Mouse (Mus musculus) kidney, embryonic 15.5 days (tissue): ENCODE data around the gene Atf7ip. TPM values are rescaled to one million over a fixed set of nuclear protein-coding genes. Genes with fewer than 3 reads are reported as not detected.

Source experiments
- ATAC-seq: fragments of 200-750 bp; cut with Nextera tagmentation; replicated peaks from 2 replicates; pipeline ENCODE4 v1.8.0; 2017; ENCODE audit warnings: moderate TSS enrichment; ENCODE audit not compliant: low FRiP score
- H3K27ac ChIP-seq: fragments of 300-500 bp; sonication (generic); 2 replicates; pipeline ENCODE4 v1.5.1; 2015; ENCODE audit warnings: mild to moderate bottlenecking, inconsistent platforms
- H3K27me3 ChIP-seq: fragments of 300-500 bp; sonication (generic); 2 replicates; pipeline ENCODE4 v1.6.1; 2015; ENCODE audit warnings: inconsistent platforms
- H3K36me3 ChIP-seq: fragments of 300-500 bp; sonication (generic); 2 replicates; pipeline ENCODE4 v1.6.1; 2015; ENCODE audit warnings: inconsistent platforms
- H3K4me1 ChIP-seq: fragments of 300-500 bp; sonication (generic); 2 replicates; pipeline ENCODE4 v1.6.1; 2015; ENCODE audit warnings: inconsistent platforms
- H3K4me2 ChIP-seq: fragments of 300-500 bp; sonication (generic); 2 replicates; pipeline ENCODE4 v1.6.1; 2015; ENCODE audit warnings: moderate library complexity, mild to moderate bottlenecking, inconsistent platforms
- H3K4me3 ChIP-seq: fragments of 300-500 bp; sonication (generic); replicated peaks from 2 replicates; pipeline ENCODE4 v1.5.1; 2015; ENCODE audit warnings: mild to moderate bottlenecking, inconsistent platforms
- H3K9ac ChIP-seq: fragments of 300-500 bp; sonication (generic); 2 replicates; pipeline ENCODE4 v1.6.1; 2015; ENCODE audit warnings: mild to moderate bottlenecking, inconsistent platforms
- H3K9me3 ChIP-seq: fragments of 300-500 bp; sonication (generic); replicated peaks from 2 replicates; pipeline ENCODE4 v1.6.1; 2016; ENCODE audit warnings: inconsistent platforms
- WGBS: fragments of 180-500 bp; shearing (Covaris S2); methylation state at CpG from one replicate; pipeline ENCODE4 v1.1.7; 2015; ENCODE audit warnings: mixed read lengths; 5-methylcytosine and 5-hydroxymethylcytosine counted together
- polyA plus RNA-seq: library from polyadenylated mRNA; unstranded; fragments of >200 nt; fragmentation: Nextera tagmentation; extraction: Ambion mirVana; gene quantifications from 2 replicates; pipeline ENCODE4 v1.2.1, GENCODE M21; 2015

The Atf7ip gene
- polyA plus RNA-seq, 1 experiment from 2014 or later, result 44.2 TPM

GRCm38 (mm10) chr6:136634982-136635381 is 129.0 kb downstream of the Atf7ip start:
- no peak for ATAC-seq
- no peak overlapping the region for H3K27ac ChIP-seq
- peaks cover 18% of the 10 kb centered on the region for H3K4me1 ChIP-seq
- H3K9me3 ChIP-seq, result no peaks in the 10 kb centered on the region
- H3K9ac ChIP-seq, result no peak overlapping the region
- H3K36me3 ChIP-seq, result no peaks in the 10 kb centered on the region
- H3K4me2 ChIP-seq, result no peak overlapping the region
- H3K4me3 ChIP-seq, result no peak overlapping the region
- H3K27me3 ChIP-seq, result no peaks in the 10 kb centered on the region
- WGBS, result 73% methylated on average over 3 of the region's 3 CpGs

DNA sequence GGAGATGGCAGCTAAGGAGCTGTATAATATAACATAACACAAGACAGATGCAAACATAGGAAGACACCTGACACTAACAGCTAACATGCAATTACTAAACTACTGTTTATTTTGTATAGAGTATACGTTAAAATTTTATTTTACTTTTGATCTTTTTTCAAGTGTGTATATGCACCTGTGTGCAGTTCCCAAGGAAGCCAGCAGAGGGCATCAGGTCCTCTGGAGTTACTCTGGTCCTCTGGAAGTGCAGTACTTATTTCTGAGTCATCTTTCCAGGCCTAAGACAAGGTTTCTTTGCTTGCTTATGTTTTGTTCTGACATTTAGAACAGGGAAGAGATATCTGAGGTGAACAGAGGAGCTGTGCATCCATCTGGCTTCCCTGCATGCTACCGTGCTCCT is 138.2 kb downstream of the Atf7ip start:
- no peak overlapping the region for H3K4me3 ChIP-seq
- no peaks in the 10 kb centered on the region for H3K27me3 ChIP-seq
- no peak overlapping the region for H3K4me2 ChIP-seq
- no peak overlapping the region for H3K27ac ChIP-seq
- H3K9me3 ChIP-seq, result no peaks in the 10 kb centered on the region
- H3K9ac ChIP-seq, result no peak overlapping the region
- no peaks in the 10 kb centered on the region for H3K36me3 ChIP-seq
- 92% methylated on average over 2 of the region's 2 CpGs for WGBS
- peaks cover 12% of the 10 kb centered on the region for H3K4me1 ChIP-seq
- no peak for ATAC-seq

GRCm38 (mm10) chr6:136645754-136646153 is 139.8 kb downstream of the Atf7ip start:
- peak; percentile 35; the same call in 1 of the 2 replicates for ATAC-seq
- Histone ChIP-seq H3K9ac (no peak overlapping the region), H3K4me1 (peaks cover 12% of the 10 kb centered on the region), H3K27ac (0 out of 2 replicates have a peak overlapping the region, but pooled peaks have one; percentile 13), H3K9me3 (no peaks in the 10 kb centered on the region), H3K27me3 (no peaks in the 10 kb centered on the region), H3K4me3 (no peak overlapping the region), H3K4me2 (peak overlapping the region; percentile 27; the same call in 1 of the 2 replicates), H3K36me3 (no peaks in the 10 kb centered on the region)
- WGBS, result 29% methylated on average over 9 of the region's 9 CpGs

GRCm38 (mm10) chr6:136646207-136646606 is 140.2 kb downstream of the Atf7ip start:
- H3K9ac ChIP-seq, result no peak overlapping the region
- no peak overlapping the region for H3K4me3 ChIP-seq
- H3K27ac ChIP-seq, result 0 out of 2 replicates have a peak overlapping the region, but pooled peaks have one; percentile 13
- peak overlapping the region; percentile 27; the same call in 1 of the 2 replicates for H3K4me2 ChIP-seq
- no peaks in the 10 kb centered on the region for H3K36me3 ChIP-seq
- no peaks in the 10 kb centered on the region for H3K27me3 ChIP-seq
- no peaks in the 10 kb centered on the region for H3K9me3 ChIP-seq
- peak; percentile 59; the same call in 1 of the 2 replicates for ATAC-seq
- WGBS, result 21% methylated on average over 6 of the region's 6 CpGs
- H3K4me1 ChIP-seq, result peaks cover 12% of the 10 kb centered on the region

DNA sequence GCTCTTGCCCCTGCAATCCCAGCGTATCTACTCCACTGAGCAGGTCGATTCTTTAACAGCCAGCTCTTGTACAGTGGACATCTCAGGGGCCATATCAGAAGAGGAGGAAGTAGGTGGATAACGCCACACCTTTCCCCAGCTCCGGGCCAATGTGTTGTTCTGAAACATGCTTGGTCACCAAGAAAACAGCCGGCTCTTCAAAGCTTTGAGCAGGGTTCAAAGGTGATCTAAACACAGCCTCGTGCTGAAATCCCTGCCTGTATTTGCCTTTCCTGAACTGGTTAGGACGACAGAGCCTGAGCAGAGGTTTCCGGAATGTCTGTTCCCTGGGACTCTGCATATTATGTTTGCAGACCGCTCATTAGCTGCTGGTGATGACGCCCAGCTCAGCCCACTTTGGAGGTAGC is 141.5 kb downstream of the Atf7ip start:
- Histone ChIP-seq H3K9ac (no peak overlapping the region), H3K4me3 (no peak overlapping the region), H3K4me2 (no peak overlapping the region), H3K4me1 (peaks cover 12% of the 10 kb centered on the region), H3K9me3 (no peaks in the 10 kb centered on the region), H3K36me3 (no peaks in the 10 kb centered on the region), H3K27me3 (no peaks in the 10 kb centered on the region), H3K27ac (no peak overlapping the region)
- WGBS, result 66% methylated on average over 10 of the region's 10 CpGs
- no peak; the same call in 1 of the 2 replicates for ATAC-seq

DNA sequence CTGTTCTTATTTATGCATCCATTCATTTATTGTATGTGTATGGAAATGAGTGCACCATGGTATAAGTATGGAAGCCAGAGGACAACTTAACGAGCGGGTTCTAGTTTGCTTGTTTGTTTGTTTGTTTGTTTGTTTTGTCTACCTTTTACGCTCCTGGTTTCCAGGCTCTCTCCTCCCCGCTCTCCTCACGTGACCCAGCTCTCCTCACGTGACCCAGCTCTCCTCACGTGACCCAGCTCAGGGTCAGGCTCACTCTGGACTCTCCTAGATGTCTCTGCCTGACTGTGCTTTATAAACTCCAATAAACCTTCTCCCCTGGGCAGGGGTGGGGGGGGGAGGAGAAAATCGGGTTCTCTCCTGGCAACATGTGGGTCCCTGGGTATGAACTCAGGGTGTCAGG is 144.7 kb downstream of the Atf7ip start:
- Histone ChIP-seq H3K27me3 (no peaks in the 10 kb centered on the region), H3K4me1 (peaks cover 11% of the 10 kb centered on the region), H3K4me2 (no peak overlapping the region), H3K36me3 (no peaks in the 10 kb centered on the region), H3K9me3 (no peaks in the 10 kb centered on the region), H3K9ac (no peak overlapping the region), H3K27ac (no peak overlapping the region), H3K4me3 (no peak overlapping the region)
- WGBS, result 89% methylated on average over 8 of the region's 8 CpGs
- no peak for ATAC-seq

DNA sequence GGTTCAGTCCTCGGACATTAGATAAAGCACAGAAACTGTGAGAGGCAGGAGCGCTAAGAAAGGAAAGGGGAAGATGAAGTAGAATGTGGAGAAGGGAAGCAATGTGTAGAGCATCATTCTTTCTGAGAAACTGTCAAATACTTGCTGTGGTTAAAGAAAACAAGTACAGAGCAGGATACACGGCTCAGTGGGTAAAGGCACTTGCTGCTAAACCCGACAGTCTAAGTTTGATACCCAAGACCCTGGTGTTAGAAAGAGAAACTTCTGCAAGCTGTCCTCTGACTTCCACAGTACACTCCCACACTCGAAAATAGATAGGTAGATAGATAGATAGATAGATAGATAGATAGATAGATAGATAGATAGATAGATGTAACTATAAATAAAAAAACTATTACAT is 147.4 kb downstream of the Atf7ip start:
- no peak for ATAC-seq
- Histone ChIP-seq H3K4me2 (no peak overlapping the region), H3K9ac (no peak overlapping the region), H3K27ac (no peak overlapping the region), H3K9me3 (no peaks in the 10 kb centered on the region), H3K36me3 (no peaks in the 10 kb centered on the region), H3K4me1 (peaks cover 7% of the 10 kb centered on the region; the same call in 1 of the 2 replicates), H3K27me3 (no peaks in the 10 kb centered on the region), H3K4me3 (no peak overlapping the region)
- 40% methylated on average over 5 of the region's 5 CpGs for WGBS

DNA sequence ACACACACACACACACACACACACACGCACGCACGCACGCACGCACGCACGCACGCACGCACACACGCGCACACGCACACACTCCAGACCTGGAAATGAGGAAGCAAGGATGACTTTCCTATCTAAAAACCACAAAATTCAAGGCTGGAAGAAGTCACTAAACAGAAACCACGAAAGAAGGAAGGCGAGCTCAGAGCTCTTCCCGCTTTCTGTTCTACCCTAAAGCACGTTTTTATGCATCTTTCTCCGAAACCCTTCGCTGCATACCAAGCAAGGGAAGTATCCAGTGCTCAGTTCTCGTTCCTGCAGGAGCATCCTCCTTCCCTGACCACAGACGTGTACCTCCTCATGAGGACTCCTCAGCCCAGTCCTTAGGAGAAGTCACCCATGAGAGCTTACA is 148.5 kb downstream of the Atf7ip start:
- Histone ChIP-seq H3K27ac (no peak overlapping the region), H3K27me3 (0 out of 2 replicates have a peak, but pooled peaks cover 2% of the 10 kb centered on the region), H3K9ac (no peak overlapping the region), H3K36me3 (no peaks in the 10 kb centered on the region), H3K9me3 (no peaks in the 10 kb centered on the region), H3K4me3 (no peak overlapping the region), H3K4me2 (no peak overlapping the region), H3K4me1 (peaks cover 7% of the 10 kb centered on the region; the same call in 1 of the 2 replicates)
- WGBS, result 94% methylated on average over 20 of the region's 20 CpGs
- no peak for ATAC-seq

- no peak overlapping the region for H3K27ac ChIP-seq
- H3K4me2 ChIP-seq, result peak overlapping the region; percentile 28
- H3K27me3 ChIP-seq, result peaks cover 15% of the 10 kb centered on the region
- no peaks in the 10 kb centered on the region for H3K36me3 ChIP-seq
- H3K9ac ChIP-seq, result no peak overlapping the region
- H3K4me1 ChIP-seq, result peaks cover 7% of the 10 kb centered on the region; the same call in 1 of the 2 replicates
- whole genome bisulfite sequencing, result 61% methylated on average over 11 of the region's 11 CpGs
- ATAC-seq, result no peak
- H3K9me3 ChIP-seq, result no peaks in the 10 kb centered on the region
- no peak overlapping the region; the same call in 1 of the 2 replicates for H3K4me3 ChIP-seq
These were observed 149.8 kb downstream of the Atf7ip start for GRCm38 (mm10) chr6:136655786-136656185.

- Histone ChIP-seq H3K9me3 (no peaks in the 10 kb centered on the region), H3K27me3 (peaks cover 38% of the 10 kb centered on the region), H3K27ac (no peak overlapping the region), H3K4me2 (no peak overlapping the region), H3K36me3 (no peaks in the 10 kb centered on the region), H3K4me1 (peaks cover 14% of the 10 kb centered on the region), H3K9ac (no peak overlapping the region), H3K4me3 (no peak overlapping the region)
- WGBS, result 80% methylated on average over 4 of the region's 4 CpGs
- ATAC-seq, result no peak
These were observed 152.3 kb downstream of the Atf7ip start for GRCm38 (mm10) chr6:136658303-136658702.

DNA sequence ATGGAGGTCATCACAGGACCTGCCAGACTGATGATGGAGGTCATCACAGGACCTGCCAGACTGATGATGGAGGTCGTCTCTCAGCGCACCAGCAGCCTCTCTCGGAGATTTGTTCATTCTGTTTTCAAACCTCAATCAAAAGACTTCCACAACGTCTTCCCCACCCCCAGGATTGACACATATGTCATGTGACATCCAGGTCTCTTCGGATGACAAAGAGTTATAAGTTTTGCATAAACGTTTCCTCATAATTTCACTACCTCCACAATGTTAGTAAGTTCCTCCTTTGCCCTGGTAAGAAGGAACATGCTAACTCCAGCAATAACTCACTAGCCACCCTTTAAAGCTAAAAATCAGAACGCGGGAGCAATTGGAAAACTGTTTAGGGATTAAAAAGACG is 153.3 kb downstream of the Atf7ip start:
- Histone ChIP-seq H3K27me3 (peaks cover 44% of the 10 kb centered on the region), H3K4me2 (no peak overlapping the region), H3K4me1 (peaks cover 14% of the 10 kb centered on the region), H3K27ac (no peak overlapping the region), H3K9ac (no peak overlapping the region), H3K4me3 (no peak overlapping the region), H3K36me3 (no peaks in the 10 kb centered on the region), H3K9me3 (no peaks in the 10 kb centered on the region)
- ATAC-seq, result no peak
- 92% methylated on average over 9 of the region's 9 CpGs for WGBS
